Mouse (Mus musculus) bone marrow, adult 2 months (tissue): ENCODE measurements at regions not wholly inside any gene's neighbourhood (a gene's known extent, or its start where the extent isn't known, plus 50 kb on each side); places are given as distances from the start of the nearest gene placed in this dataset.

Experiments
- H3K27ac ChIP-seq: fragments of 200-500 bp; 2 replicates; pipeline ENCODE4 v1.5.1; 2012; ENCODE audit warnings: low read depth, mild to moderate bottlenecking, control low read depth, inconsistent platforms, low read length; ENCODE audit not compliant: control insufficient read depth, poor library complexity, insufficient read depth
- H3K4me1 ChIP-seq: fragments of 200-500 bp; 2 replicates; pipeline ENCODE4 v1.6.1; 2011; ENCODE audit warnings: low read length; ENCODE audit not compliant: control insufficient read depth, insufficient read depth
- H3K4me3 ChIP-seq: fragments of 200-500 bp; replicated peaks from 2 replicates; pipeline ENCODE3; 2011; ENCODE audit warnings: mild to moderate bottlenecking, low read depth, low read length, control low read depth; ENCODE audit not compliant: control insufficient read depth
- CTCF ChIP-seq: fragments of 200-500 bp; IDR thresholded peaks from 2 replicates; pipeline ENCODE4 v1.5.1; 2011; ENCODE audit warnings: low read length, control low read depth; ENCODE audit not compliant: control insufficient read depth, insufficient read depth
- POLR2A ChIP-seq: fragments of 200-500 bp; IDR thresholded peaks from 2 replicates; pipeline ENCODE4 v1.6.1; 2011; ENCODE audit warnings: low read depth, mild to moderate bottlenecking, control low read depth, low read length, borderline replicate concordance; ENCODE audit not compliant: control insufficient read depth
- WGBS: fragments of 180-500 bp; shearing (Covaris S2); methylation state at CpG from one replicate; pipeline ENCODE4 v1.1.7; 2018; 5-methylcytosine and 5-hydroxymethylcytosine counted together

DNA sequence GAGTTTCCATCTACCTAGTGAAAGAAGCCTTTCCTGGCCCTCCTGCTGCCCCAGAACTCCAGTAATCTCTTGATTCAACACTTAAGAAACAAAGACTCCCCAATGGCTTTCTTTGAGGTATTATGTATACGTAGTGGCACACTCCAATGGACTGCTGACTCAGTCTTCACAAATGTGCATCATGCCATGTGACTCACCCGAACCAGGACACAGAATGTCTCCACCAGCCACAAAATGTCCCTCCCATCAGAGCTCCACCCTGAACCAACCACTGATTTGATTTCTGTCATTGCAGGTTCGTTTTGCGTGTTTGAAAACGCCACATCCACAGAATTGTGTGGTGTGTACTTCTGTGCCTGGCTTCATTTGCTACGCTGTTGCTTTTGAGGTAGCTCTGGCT, 75.8 kb upstream of the Maf start:
- H3K4me3 ChIP-seq = no peak overlapping the region
- 77% methylated on average over 6 of the region's 6 CpGs for WGBS
- H3K27ac ChIP-seq = no peak overlapping the region
- TF ChIP-seq CTCF (no peak), POLR2A (no peak)
- no peaks in the 10 kb centered on the region for H3K4me1 ChIP-seq

DNA sequence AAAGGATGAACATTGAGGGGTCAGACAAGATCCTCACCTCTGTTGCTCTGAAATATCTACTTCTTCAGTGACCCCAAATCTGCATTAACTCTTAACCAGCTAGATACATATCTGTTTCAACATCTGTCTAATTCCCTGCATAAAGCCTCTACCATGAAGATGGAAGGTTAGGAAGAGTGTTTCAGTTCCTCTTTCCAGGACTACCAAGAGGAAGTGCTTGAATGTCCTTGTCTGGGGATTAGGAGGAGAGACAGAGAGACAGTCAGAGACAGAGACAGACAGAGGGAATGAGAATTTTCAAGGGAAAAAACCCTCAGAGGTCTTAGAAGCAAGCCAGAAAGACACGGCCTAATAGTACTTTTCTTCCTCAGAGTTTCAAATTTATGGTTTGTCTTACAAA, 70.8 kb upstream of the Maf start:
- Histone ChIP-seq H3K4me1 (no peaks in the 10 kb centered on the region), H3K27ac (no peak overlapping the region), H3K4me3 (no peak overlapping the region)
- TF ChIP-seq CTCF (no peak), POLR2A (no peak)
- 79% methylated on average over 1 of the region's 1 CpGs for WGBS

GRCm38 (mm10) chr8:115771060-115771459, 63.5 kb upstream of the Maf start:
- 70% methylated on average over 7 of the region's 7 CpGs for WGBS
- Histone ChIP-seq H3K4me3 (no peak overlapping the region), H3K27ac (no peak overlapping the region), H3K4me1 (no peaks in the 10 kb centered on the region)
- TF ChIP-seq CTCF (no peak), POLR2A (no peak)

DNA sequence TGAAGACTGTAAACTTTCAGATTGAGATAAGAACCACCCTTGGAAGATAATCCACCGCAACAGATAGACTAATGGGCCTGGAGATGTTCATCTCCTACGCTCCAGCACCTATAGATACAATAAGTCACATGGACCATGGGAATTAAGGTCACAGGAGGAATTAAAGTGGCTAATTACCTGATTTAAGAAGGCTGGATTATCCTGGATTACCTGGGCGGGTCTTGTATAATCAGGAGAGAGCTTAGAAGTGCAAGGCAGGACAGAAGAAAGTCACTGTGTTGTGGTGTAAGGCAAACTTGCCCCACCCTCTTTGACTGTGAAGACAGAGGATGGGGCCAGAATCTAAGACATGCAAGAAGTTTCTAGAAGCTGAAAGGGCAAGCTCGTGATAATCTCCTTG, 61.0 kb upstream of the Maf start:
- Histone ChIP-seq H3K4me3 (no peak overlapping the region), H3K4me1 (no peaks in the 10 kb centered on the region), H3K27ac (no peak overlapping the region)
- no peak for TF ChIP-seq POLR2A
- TF ChIP-seq CTCF = no peak
- WGBS = 75% methylated on average over 4 of the region's 4 CpGs

- no peak overlapping the region for H3K4me3 ChIP-seq
- no peaks in the 10 kb centered on the region for H3K4me1 ChIP-seq
- TF ChIP-seq CTCF (no peak), POLR2A (no peak)
- H3K27ac ChIP-seq = no peak overlapping the region
- WGBS = 65% methylated on average over 9 of the region's 9 CpGs
Observed at GRCm38 (mm10) chr8:115766218-115766898, 58.8 kb upstream of the Maf start.

GRCm38 (mm10) chr8:115764551-115764950, 57.0 kb upstream of the Maf start:
- 73% methylated on average over 4 of the region's 4 CpGs for WGBS
- TF ChIP-seq POLR2A = no peak
- TF ChIP-seq CTCF = no peak
- Histone ChIP-seq H3K4me3 (no peak overlapping the region), H3K4me1 (no peaks in the 10 kb centered on the region), H3K27ac (no peak overlapping the region)

DNA sequence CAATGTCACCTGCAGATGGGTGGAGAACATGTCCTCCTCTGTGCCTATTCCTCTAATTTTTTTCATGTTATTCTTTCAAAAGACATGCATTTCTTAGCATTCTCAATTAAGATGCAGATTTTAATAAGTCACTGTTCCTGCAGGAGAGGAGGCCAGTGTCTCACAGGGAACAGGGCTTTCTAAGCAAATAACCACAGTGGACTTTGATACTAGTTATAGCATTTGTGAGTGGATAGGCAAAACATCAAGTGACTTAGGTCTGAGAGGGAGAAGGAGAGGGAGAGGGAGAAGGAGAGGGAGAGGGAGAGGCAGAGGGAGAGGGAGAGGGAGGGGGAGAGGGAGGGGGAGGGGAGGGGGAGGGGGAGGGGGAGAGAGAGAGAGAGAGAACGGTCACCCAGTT, 50.4 kb upstream of the Maf start:
- Histone ChIP-seq H3K4me3 (no peak overlapping the region), H3K27ac (no peak overlapping the region), H3K4me1 (no peaks in the 10 kb centered on the region)
- 90% methylated on average over 1 of the region's 1 CpGs for WGBS
- TF ChIP-seq POLR2A = no peak
- TF ChIP-seq CTCF = no peak
